Mouse (Mus musculus): ENCODE data around the gene Ankrd49.

DNA sequence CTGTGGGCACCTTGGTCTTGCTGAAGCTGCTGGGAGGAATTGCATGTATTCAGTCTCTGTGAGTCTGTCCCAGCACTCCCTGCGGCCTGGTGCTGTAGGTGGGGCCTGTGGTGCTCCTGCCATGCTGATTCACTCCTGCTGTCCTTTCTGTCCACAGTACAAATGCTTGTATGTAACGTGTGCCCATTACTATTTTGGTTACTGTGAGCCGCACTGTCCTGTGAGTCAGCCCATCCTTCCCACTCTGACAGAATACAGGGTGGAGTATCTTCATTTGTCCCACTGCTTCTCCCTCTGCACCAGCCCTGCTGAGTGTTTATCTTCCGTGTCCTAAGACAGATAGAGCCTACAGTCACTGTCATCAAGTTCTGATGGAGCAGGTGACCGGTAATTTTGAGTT, 25.5 kb upstream of the Ankrd49 start:
- TF ChIP-seq CTCF (conservative IDR thresholded peaks at IDR 0.05; ENCODE audit: low read length) (no peak), POU5F1 (IDR thresholded peaks at IDR 0.05; ENCODE audit: borderline replicate concordance, low read length) (no peak), NANOG (IDR thresholded peaks at IDR 0.05; ENCODE audit: borderline replicate concordance, low read length) (no peak)
